Mouse (Mus musculus): ENCODE data around the gene Pde2a. TPM values are rescaled to one million over a fixed set of nuclear protein-coding genes. Genes with fewer than 3 reads are reported as not detected.

Pde2a gene
- total RNA-seq, 2 experiments from 2014 or later, result 72.2 to 78.0 TPM

GRCm38 (mm10) chr7:101465850-101466580 is 44.5 kb downstream of the Pde2a start:
- DNase-seq, result peak in 1 of 2 experiments; percentile 52
- intact Hi-C loops (cut with DNase I), result no loop called here

- DNase-seq, result peak in 1 of 2 experiments; percentile 60
- intact Hi-C loops (cut with DNase I), result no loop called here
Observed at GRCm38 (mm10) chr7:101466581-101467081, 45.1 kb downstream of the Pde2a start.

- intact Hi-C loops (cut with DNase I), result no loop called here
- no peak for DNase-seq
Observed at GRCm38 (mm10) chr7:101471423-101471822, 49.9 kb downstream of the Pde2a start.

GRCm38 (mm10) chr7:101471968-101472480 is 50.5 kb downstream of the Pde2a start:
- no peak for DNase-seq
- intact Hi-C loops (cut with DNase I), result loop anchor here (2.0 kb wide), 1 partner anchor 21 kb away; no protein-coding TSS in a partner anchor

- DNase-seq, result peak; percentile 69 to 70
- intact Hi-C loops (cut with DNase I), result loop anchor here (2.0 kb wide), 1 partner anchor 22 kb away; no protein-coding TSS in a partner anchor
Observed at GRCm38 (mm10) chr7:101472598-101473558, 51.4 kb downstream of the Pde2a start.

- no peak for DNase-seq
Observed at GRCm38 (mm10) chr7:101474399-101474811, 52.9 kb downstream of the Pde2a start.

GRCm38 (mm10) chr7:101476028-101476427 is 54.5 kb downstream of the Pde2a start:
- intact Hi-C loops (cut with DNase I), result no loop called here

More at GRCm38 (mm10) chr7:101474399-101474811, 52.9 kb downstream of the Pde2a start:
- intact Hi-C loops (cut with DNase I), result no loop called here

GRCm38 (mm10) chr7:101476493-101476892 is 55.0 kb downstream of the Pde2a start:
- intact Hi-C loops (cut with DNase I), result no loop called here
- DNase-seq, result no peak

More at GRCm38 (mm10) chr7:101476028-101476427, 54.5 kb downstream of the Pde2a start:
- DNase-seq, result no peak

GRCm38 (mm10) chr7:101477200-101477599 is 55.7 kb downstream of the Pde2a start:
- no peak for DNase-seq
- intact Hi-C loops (cut with DNase I), result no loop called here

GRCm38 (mm10) chr7:101478099-101478498 is 56.6 kb downstream of the Pde2a start:
- DNase-seq, result no peak
- intact Hi-C loops (cut with DNase I), result no loop called here

GRCm38 (mm10) chr7:101479841-101480240 is 58.4 kb downstream of the Pde2a start:
- intact Hi-C loops (cut with DNase I), result no loop called here
- DNase-seq, result no peak

- intact Hi-C loops (cut with DNase I), result no loop called here
- DNase-seq, result no peak
Observed at GRCm38 (mm10) chr7:101480671-101481070, 59.2 kb downstream of the Pde2a start.

- no peak for DNase-seq
- intact Hi-C loops (cut with DNase I), result no loop called here
Observed at GRCm38 (mm10) chr7:101481872-101482498, 60.5 kb downstream of the Pde2a start.

GRCm38 (mm10) chr7:101482499-101483081 is 61.1 kb downstream of the Pde2a start:
- intact Hi-C loops (cut with DNase I), result no loop called here
- no peak for DNase-seq

- DNase-seq, result no peak
- intact Hi-C loops (cut with DNase I), result no loop called here
Observed at GRCm38 (mm10) chr7:101483498-101484115, 62.1 kb downstream of the Pde2a start.

GRCm38 (mm10) chr7:101487102-101487501 is 65.6 kb downstream of the Pde2a start:
- intact Hi-C loops (cut with DNase I), result no loop called here
- DNase-seq, result no peak

GRCm38 (mm10) chr7:101490952-101491351 is 69.5 kb downstream of the Pde2a start:
- no peak for DNase-seq
- intact Hi-C loops (cut with DNase I), result no loop called here

- intact Hi-C loops (cut with DNase I), result no loop called here
- no peak for DNase-seq
Observed at GRCm38 (mm10) chr7:101498385-101498784, 76.9 kb downstream of the Pde2a start.

- DNase-seq, result no peak
- intact Hi-C loops (cut with DNase I), result loop anchor here (1.0 kb wide), 1 partner anchor 48 kb away; no protein-coding TSS in a partner anchor
Observed at GRCm38 (mm10) chr7:101499251-101499650, 77.8 kb downstream of the Pde2a start.
